Mouse (Mus musculus): Measurements from ENCODE around the gene Atg2b. TPM values are rescaled to one million over a fixed set of nuclear protein-coding genes. Genes with fewer than 3 reads are reported as not detected.

Gene Atg2b
- total RNA-seq, 2 experiments from 2014 or later: 43.9 to 45.3 TPM

DNA sequence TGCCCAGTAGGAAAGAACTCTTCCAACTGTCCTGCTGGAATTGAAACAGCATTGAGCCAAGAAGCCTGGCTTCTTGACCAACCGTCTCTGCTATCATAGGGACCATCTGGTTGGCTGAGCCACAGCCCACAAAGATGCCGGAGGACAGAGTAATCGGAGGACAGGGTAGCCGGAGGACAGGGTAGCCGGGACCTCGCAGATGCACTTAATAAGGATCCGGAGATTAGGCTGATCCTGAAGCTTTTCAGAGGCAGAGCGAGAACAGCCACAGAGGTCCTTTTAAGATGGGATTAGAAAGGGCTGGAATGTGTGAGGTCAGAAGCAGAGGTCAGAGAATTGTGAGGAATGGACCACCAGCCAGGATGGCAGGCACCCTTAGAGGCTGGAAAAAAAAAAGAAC, 79.8 kb downstream of the Atg2b start:
- DNase-seq (ENCODE audit: extremely low spot score in 1 of 2, low spot score in 2 of 2): no peak
- intact Hi-C loops (cut with DNase I): no loop called here

DNA sequence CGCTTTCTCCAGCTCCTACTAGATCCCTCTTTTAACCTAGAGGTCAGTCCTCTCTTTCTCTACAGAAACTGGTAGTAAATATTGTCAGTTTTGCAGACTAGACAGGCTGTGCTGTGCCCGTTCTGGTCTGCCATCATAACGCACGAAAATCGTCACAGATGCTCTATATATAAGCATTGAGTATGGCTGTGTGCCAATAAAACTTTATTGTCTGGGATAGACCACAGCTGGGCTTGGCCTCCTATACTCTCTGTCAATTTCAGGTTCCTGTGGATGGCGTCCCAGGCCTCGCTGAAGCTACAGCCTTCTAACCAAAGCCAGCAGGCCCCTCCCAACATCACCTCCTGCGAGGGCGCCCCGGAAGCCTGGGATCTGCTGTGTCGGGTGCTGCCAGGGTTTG, 81.1 kb downstream of the Atg2b start:
- intact Hi-C loops (cut with DNase I): no loop called here
- no peak for DNase-seq (ENCODE audit: extremely low spot score in 1 of 2, low spot score in 2 of 2)

DNA sequence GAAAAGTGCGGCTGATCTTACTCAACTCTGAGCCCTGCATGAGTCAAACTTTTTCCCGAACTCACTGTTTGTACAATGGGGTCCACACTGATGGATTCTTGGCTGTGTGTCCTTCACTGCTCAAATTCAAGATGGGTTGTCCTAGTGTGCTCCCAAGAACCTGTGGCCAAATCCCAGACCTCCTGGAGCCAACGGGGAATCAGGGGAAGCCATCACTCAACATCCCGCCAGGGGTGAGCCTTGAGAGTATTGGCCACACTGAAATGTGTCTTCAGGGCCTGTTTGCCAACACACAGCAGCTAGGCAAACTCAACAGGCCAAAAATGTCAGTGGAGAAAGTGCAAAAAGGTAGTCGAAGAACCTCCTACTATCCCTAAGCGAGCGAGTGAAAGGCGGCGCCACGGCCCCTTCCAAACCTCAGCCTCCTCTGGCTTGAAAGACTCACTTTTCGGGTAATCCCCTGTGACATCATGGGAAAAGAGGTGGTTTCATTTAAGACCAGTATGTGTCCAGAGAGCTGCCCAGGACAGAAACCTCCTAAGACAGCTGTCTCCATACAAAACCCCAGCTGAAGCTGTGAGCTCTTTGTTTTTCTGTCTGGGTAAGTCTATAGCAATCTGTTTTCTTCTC, 82.3 kb downstream of the Atg2b start, which contains the start of gene Bdkrb1:
TSS of gene Bdkrb1 (plus strand) at position 505 of the 630 bp plus-strand sequence.
- no peak for DNase-seq (ENCODE audit: extremely low spot score in 1 of 2, low spot score in 2 of 2)
- intact Hi-C loops (cut with DNase I): no loop called here

DNA sequence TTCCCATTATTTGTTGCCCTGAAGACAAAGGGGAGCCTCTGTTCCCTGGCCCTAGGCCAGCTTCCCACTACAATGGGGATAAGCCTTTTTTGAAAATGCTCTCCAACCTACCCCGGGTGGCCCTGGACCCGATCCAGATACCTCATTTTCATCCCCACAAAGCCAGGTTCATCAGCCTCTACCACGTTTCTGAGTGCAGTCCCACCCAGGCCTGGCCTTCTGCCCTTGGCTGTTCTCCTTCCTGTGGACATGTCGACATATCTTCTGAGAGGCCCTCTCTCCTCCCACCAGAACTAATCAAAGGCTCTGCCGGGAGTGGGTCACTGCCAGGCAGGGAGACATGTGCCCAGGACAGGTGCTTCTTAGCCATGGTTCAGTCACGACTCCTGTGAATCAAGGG, 83.4 kb downstream of the Atg2b start:
- no peak for DNase-seq (ENCODE audit: extremely low spot score in 1 of 2, low spot score in 2 of 2)
- intact Hi-C loops (cut with DNase I): no loop called here

DNA sequence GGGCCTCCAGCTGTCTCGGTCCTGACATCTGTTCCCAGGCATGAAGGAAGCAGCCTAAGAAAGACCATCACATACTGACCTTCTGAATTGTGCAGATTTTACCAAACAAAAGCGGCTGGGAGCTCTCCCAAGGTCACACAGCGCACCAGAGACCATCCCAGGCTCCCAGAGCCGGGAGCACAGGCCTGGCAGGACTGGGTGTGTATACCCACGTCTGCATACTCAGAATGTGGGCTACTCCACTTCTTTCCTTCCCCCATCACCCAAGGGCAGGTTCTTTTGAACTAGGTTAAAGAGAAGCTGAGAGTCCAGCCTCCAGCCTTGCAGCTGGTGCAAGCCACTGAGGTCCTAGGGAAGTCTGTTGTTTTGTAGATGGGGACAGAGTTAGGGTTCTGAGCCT, 85.9 kb downstream of the Atg2b start:
- no peak for DNase-seq (ENCODE audit: extremely low spot score in 1 of 2, low spot score in 2 of 2)
- intact Hi-C loops (cut with DNase I): no loop called here

DNA sequence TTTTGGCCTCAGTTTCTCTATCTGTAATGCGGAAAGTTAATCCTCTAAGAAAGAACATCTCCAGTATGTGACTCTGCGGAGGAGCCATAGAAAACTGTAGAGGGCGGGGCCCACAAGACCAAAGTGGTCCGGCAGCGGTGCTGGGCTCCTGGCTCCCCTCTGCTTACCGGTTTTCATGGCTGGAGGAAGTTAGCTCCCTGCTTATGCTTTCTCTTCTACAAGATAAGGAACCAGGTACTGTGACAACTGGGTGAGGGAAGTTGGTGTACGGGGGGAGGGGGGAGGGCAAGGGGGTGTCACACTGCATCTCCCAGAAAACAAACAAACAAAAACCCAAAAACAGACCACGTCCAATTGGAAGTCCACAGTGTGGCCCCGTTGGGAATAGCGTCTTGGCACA, 86.5 kb downstream of the Atg2b start:
- intact Hi-C loops (cut with DNase I): no loop called here
- DNase-seq (ENCODE audit: extremely low spot score in 1 of 2, low spot score in 2 of 2): no peak

DNA sequence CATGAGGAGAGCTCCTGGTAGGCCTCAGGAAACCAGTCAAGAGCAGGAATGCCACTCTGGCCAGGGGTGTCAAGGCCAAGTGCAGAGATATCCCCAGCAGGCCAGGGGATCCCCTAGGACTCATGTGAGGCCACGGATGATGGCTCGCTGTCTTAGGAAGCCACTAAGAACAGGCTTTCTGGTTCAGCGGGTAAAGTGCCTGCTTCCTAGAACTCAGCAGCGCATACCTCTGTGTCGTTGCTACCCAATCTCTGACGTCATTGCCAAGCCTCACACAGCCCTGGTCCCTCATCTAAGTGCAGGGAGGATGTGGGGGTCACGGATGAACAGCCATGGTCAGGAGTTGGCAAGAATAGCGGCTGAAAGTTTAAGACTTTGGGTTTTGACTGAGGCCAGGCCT, 87.9 kb downstream of the Atg2b start:
- DNase-seq (ENCODE audit: extremely low spot score in 1 of 2, low spot score in 2 of 2): no peak
- intact Hi-C loops (cut with DNase I): no loop called here

DNA sequence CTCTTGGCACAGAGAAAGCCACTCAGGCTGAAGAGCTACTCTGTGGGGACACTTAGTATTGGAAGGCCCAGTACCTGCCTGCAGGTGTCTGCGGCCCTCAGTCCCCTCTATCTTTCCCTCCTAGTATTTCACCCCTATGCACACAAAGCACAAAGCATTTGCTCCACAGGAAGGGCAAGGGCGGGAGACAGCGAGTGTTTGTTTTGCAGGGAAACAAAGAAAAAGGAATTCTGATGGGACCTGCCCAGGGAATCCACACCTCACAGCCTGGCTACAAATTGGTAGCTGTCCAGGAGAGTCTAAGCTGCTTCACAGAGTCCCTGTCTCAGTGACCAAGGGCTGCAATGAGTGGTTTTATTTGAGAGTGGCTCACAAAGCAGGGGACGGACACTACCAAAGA, 91.5 kb downstream of the Atg2b start:
- no peak for DNase-seq (ENCODE audit: extremely low spot score in 1 of 2, low spot score in 2 of 2)
- intact Hi-C loops (cut with DNase I): no loop called here

DNA sequence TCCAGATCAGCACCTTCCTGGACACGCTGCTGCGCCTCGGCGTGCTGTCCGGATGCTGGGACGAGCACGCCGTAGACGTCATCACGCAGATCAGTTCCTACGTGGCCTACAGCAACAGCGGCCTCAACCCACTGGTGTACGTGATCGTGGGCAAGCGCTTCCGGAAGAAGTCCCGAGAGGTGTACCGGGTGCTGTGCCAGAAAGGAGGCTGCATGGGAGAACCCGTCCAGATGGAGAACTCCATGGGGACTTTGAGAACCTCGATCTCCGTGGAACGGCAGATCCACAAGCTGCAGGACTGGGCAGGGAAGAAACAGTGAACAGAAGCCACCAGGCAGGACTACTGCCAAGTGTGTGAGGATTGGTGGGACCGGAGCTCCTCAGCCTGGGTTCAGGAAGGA, 92.7 kb downstream of the Atg2b start:
- no peak for DNase-seq (ENCODE audit: extremely low spot score in 1 of 2, low spot score in 2 of 2)
- intact Hi-C loops (cut with DNase I): no loop called here

DNA sequence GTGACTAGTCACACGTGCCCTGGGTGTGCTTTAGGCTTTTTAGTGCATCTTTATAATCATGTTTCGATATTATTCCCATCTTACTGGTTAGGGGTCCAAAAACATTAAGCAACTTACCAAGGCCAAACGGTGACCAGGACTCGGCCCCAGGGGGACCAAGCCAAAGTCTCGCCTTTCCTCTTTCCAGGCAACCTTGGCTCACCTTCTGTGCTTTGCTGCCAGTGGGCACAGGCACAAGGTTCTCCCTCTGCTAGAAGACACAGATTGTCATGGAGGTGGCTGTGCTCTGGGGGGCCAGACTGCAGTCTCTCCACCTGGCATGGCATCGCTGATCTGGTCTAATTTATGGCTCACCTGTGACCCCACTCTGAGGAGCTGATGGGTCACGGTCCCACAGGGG, 94.2 kb downstream of the Atg2b start:
- no peak for DNase-seq (ENCODE audit: extremely low spot score in 1 of 2, low spot score in 2 of 2)
- intact Hi-C loops (cut with DNase I): no loop called here

DNA sequence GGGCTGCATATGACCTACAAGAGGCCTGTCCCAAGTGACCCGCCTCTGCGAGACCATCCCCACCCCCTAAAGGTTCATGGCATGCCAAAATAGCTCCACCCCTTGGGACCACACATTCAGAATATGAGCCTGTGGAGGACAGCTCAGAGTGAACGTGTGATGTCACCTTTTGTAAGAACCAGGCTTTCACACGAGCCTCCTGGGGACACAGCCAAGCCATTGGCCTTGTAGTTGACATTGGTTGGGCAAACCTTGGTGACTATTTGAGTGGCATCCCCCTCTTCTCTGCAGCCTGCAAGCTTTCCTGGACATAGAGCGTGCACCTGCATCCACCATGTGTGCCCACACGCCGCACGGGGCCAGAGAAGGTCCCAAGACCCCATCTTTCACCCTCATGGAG, 97.5 kb downstream of the Atg2b start:
- intact Hi-C loops (cut with DNase I): loop anchor here (10.0 kb wide), 1 partner anchor 153 kb away; no protein-coding TSS in a partner anchor
- no peak for DNase-seq (ENCODE audit: extremely low spot score in 1 of 2, low spot score in 2 of 2)

DNA sequence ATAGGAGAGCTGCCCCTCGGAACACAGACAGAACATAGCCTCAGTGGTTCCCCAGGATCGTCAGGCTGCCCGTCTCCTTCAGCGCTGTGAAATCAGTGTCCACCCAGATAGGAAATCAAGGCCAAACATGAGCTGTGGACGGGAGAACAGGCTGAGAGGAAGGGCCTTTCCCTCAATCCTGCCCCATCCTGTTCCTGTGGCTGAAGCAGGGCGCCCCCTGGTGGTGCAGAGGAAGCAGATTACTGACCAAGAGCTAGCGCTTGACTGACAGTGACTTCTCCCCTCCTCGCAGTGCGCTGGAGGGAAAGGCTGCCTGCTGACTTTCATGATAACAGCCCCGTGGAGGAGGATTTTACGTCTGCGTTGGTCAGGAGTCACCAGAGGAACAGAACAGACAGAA, 100.2 kb downstream of the Atg2b start:
- DNase-seq (ENCODE audit: extremely low spot score in 1 of 2, low spot score in 2 of 2): peak; percentile 46 to 80
- intact Hi-C loops (cut with DNase I): loop anchor here (5.0 to 10.0 kb wide), 2 partner anchors 88 to 150 kb away; no protein-coding TSS in a partner anchor

DNA sequence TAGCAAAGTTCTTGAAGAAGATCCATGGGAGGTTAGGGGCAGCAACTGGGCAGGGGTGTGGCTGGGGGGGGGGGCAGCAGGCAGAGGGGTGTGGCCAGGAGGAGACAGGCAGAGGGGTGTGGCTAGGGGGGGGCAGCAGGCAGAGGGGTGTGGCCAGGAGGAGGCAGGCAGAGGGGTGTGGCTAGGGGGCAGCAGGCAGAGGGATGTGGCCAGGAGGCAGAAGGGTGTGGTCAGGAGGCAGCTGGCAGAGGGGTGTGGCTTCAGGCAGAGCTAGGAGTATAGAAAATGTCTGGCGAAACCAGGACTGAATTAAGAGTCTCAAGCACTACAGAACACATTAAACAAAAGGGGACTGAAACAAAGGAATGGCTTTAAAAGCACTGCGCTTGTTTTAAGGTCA, 101.5 kb downstream of the Atg2b start:
- intact Hi-C loops (cut with DNase I): loop anchor here (5.0 to 10.0 kb wide), 2 partner anchors 86 to 149 kb away; no protein-coding TSS in a partner anchor
- no peak for DNase-seq (ENCODE audit: extremely low spot score in 1 of 2, low spot score in 2 of 2)

DNA sequence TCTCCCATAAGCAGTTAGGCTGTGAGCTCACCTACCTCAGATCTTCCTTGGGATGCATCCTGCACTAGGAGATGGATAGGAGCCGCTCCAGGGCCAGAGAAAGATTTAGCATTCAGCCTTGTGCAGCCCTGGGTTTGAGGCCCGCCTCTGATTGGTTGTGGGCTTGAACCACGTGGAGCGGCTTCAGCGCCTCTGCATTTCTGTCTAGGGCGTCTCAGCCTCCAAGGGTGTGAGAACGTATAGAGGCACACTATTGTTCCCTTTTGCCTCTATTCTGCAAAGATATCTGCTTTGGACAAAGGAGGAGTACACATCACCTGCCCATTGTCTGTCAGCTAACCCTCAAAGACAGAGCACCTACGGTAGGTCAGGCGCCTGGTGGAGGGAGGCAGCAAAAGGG, 102.5 kb downstream of the Atg2b start:
- no peak for DNase-seq (ENCODE audit: extremely low spot score in 1 of 2, low spot score in 2 of 2)
- intact Hi-C loops (cut with DNase I): loop anchor here (5.0 to 10.0 kb wide), 2 partner anchors 85 to 148 kb away; no protein-coding TSS in a partner anchor

DNA sequence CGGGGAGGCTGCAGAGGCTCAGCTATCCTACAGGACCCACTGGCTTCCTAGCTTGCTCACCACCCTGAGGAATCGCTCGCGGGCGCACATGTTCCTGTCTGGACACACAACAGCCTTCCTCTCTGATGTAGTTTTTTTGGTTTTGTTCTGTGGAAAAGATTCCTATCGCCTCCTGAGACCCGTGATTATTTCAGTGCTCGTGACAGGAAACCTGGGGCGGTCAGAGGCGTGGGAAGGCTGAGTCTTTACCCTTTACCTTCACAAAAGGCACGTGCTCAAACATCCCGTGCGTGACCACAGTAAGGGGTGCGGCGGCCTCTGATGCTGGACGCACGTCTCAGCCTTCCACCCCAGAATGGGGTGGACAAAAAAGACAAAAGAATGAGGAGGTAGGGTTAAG, 104.5 kb downstream of the Atg2b start:
- intact Hi-C loops (cut with DNase I): loop anchor here (5.0 to 10.0 kb wide), 2 partner anchors 83 to 146 kb away; no protein-coding TSS in a partner anchor
- DNase-seq (ENCODE audit: extremely low spot score in 1 of 2, low spot score in 2 of 2): no peak

DNA sequence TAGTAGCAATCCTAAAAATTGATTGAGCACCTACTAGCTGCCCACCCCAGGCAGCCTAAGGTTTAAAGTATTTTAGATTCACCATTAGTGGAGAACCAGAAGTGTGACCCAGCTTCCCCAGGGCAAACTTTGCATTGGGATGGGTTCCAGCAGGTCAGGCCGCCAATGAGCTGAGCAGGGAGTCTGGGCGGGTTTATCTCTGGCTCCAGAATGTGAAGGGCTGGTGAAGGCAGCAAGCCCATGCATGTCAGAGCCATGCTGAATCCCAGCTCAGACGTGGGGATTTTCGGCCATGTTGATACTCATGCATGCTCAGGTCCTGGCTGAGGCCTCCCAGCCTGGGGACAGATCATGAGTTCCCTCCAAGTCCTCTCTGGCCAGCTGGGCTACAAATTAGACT, 110.7 kb downstream of the Atg2b start:
- intact Hi-C loops (cut with DNase I): loop anchor here (5.0 kb wide), 1 partner anchor 62 kb away; no protein-coding TSS in a partner anchor
- no peak for DNase-seq (ENCODE audit: extremely low spot score in 1 of 2, low spot score in 2 of 2)

DNA sequence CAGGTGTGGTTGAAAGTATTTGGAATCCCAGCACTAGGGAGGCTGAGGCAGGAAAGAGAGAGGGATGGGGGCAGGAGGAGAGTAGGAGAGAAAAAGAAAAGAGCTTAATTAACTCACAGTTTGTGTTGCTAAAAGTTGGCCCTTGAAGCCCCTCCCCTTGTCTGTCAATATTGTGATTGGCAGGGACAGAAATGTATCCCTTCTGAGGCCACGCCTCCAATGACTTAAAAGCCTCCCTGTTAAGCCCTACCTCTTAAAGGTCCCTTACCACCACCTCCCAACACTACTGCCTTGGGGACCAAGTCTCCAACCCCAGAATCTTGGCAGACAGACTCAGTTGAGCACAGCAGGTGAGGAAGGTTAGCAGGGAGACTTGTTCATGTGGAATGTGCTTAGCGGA, 112.4 kb downstream of the Atg2b start:
- intact Hi-C loops (cut with DNase I): loop anchor here (5.0 kb wide), 1 partner anchor 60 kb away; no protein-coding TSS in a partner anchor
- no peak for DNase-seq (ENCODE audit: extremely low spot score in 1 of 2, low spot score in 2 of 2)

DNA sequence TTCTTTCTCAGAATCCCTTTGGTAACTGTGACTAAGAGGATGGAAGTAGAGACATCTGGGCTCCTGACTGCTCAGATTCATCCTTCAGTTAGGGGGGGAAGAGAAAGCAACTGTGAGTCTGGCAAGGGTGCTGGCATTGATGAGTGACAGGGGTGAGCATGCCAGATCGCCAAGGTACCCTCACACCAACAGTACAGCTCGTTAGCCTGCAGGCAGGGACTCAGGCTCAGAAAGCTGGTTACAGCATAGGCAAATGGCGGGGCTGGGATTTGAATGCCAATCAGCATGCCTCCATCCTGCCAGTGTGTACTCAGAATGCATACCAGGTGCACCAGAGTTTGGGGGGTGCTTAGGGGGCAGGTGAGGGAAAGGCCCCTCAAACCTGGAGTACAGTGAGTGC, 113.1 kb downstream of the Atg2b start:
- no peak for DNase-seq (ENCODE audit: extremely low spot score in 1 of 2, low spot score in 2 of 2)
- intact Hi-C loops (cut with DNase I): loop anchor here (5.0 kb wide), 1 partner anchor 60 kb away; no protein-coding TSS in a partner anchor
